Mouse (Mus musculus) stomach, postnatal 0 days (tissue): ENCODE results near the gene Babam2.

ENCODE experiments used
- CTCF ChIP-seq: IDR thresholded peaks from 2 replicates; pipeline ENCODE4 v1.5.1; 2016; ENCODE audit warnings: antibody characterized with exemption, low read depth, mild to moderate bottlenecking, moderate library complexity
- EP300 ChIP-seq: optimal IDR thresholded peaks from 2 replicates; pipeline ENCODE3; 2016; ENCODE audit warnings: antibody characterized with exemption

DNA sequence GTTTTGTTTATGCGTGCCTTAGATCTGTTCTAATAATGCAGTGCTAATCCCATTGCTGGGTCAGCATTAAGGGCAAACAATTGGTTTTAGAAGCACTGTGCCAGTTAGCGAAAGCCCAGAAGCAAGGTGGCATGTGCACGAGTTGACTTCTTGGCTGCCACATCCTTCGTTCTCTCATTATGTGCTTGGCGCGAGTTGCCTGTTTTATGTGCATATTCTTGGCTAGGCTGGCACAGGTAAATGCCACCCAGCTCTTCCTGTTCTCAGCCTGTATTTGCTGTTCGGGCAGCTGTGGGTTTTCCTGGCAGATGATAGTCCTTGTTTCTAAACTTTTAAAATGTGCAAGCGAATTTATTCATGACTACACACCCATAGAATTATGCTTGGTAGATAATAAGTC is 262.4 kb downstream of the Babam2 start:
- TF ChIP-seq CTCF (no peak), EP300 (no peak)
